Mouse (Mus musculus) midbrain, embryonic 12.5 days (tissue): ENCODE measurements around the gene Crkl. TPM values are rescaled to one million over a fixed set of nuclear protein-coding genes. Genes with fewer than 3 reads are reported as not detected.

Experiments used
- ATAC-seq: fragments of 200-750 bp; cut with Nextera tagmentation; 2 replicates; pipeline ENCODE4 v1.8.0; 2017; ENCODE audit warnings: low read depth, moderate TSS enrichment, moderate library complexity; ENCODE audit not compliant: low FRiP score
- H3K27ac ChIP-seq: fragments of 300-500 bp; sonication (generic); replicated peaks from 2 replicates; pipeline ENCODE4 v1.5.1; 2016; ENCODE audit warnings: mild to moderate bottlenecking
- H3K27me3 ChIP-seq: fragments of 300-500 bp; sonication (generic); 2 replicates; pipeline ENCODE4 v1.6.1; 2016; ENCODE audit warnings: mild to moderate bottlenecking
- H3K36me3 ChIP-seq: fragments of 300-500 bp; sonication (generic); 2 replicates; pipeline ENCODE4 v1.6.1; 2016
- H3K4me1 ChIP-seq: fragments of 300-500 bp; sonication (generic); 2 replicates; pipeline ENCODE4 v1.6.1; 2016
- H3K4me2 ChIP-seq: fragments of 300-500 bp; sonication (generic); replicated peaks from 2 replicates; pipeline ENCODE4 v1.6.1; 2016; ENCODE audit warnings: mild to moderate bottlenecking, moderate library complexity
- H3K4me3 ChIP-seq: fragments of 300-500 bp; sonication (generic); 2 replicates; pipeline ENCODE4 v1.5.1; 2016; ENCODE audit warnings: mild to moderate bottlenecking
- H3K9ac ChIP-seq: fragments of 300-500 bp; sonication (generic); replicated peaks from 2 replicates; pipeline ENCODE4 v1.6.1; 2016; ENCODE audit warnings: mild to moderate bottlenecking, moderate library complexity
- H3K9me3 ChIP-seq: fragments of 300-500 bp; sonication (generic); 2 replicates; pipeline ENCODE4 v1.6.1; 2016; ENCODE audit warnings: mild to moderate bottlenecking
- WGBS: fragments of 180-500 bp; shearing (Covaris S2); methylation state at CpG from one replicate; pipeline ENCODE4 v1.1.7; 2016; 5-methylcytosine and 5-hydroxymethylcytosine counted together
- polyA plus RNA-seq: library from polyadenylated mRNA; unstranded; fragments of >200 nt; fragmentation: Nextera tagmentation; extraction: Ambion mirVana; gene quantifications from 2 replicates; pipeline ENCODE4 v1.2.1, GENCODE M21; 2016

Gene Crkl
- polyA plus RNA-seq = 98.2 and 100 TPM in 2 replicates

DNA sequence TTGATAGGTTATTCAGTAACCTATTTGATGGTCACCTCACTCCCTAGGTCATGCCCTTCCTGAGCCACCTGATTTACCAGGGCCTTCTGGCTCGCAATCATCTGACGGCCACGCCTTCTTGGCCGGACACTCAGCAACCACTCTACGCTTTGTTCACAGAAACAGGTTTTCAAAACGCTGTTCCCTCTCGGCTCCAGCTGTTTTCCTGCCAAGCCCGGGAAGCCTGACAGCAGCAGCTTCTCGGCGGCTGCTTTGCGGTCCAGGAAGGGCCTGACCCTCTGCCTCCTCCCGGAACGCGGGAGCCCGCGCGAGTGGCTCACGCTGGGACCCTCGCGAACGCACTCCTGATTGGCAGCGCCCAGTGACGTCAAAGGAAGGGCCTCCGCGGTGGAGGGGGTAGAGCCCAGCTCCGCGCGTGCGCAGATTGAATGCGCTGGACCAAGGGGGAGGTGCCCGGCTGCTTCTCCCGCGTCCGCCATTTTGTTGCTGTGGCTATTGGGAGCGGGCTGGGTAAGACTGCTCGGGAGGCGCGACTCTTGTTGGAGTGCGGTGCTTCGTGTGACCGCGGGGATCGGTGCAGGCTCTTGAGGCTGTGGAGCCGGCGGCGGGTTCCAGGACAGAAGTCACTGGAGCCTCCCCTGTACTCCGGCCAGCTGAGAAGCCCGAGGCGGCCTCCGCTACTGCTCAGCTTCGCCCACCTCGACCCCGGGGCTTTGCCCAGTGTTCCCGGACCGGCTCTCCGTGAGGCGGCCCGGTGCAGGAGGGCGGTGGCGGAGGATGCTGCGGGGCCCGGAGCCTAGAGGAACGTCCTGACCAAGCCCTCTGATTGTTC, at the start of gene Crkl:
TSS of gene Crkl (plus strand) at position 447 of the 832 bp plus-strand sequence.
- Histone ChIP-seq H3K9me3 (no peaks in the 10 kb centered on the region), H3K4me1 (peaks cover 23% of the 10 kb centered on the region), H3K4me2 (peak within 1 kb of the TSS; percentile 64), H3K36me3 (peaks cover 10% of the 10 kb centered on the region), H3K27ac (peak within 1 kb of the TSS; percentile 96), H3K9ac (peak within 1 kb of the TSS; percentile 98), H3K4me3 (peak within 1 kb of the TSS; percentile 94), H3K27me3 (no peaks in the 10 kb centered on the region)
- WGBS = under 1% methylated on average over 61 of the region's 63 CpGs
- ATAC-seq = peak; percentile 97

GRCm38 (mm10) chr16:17402855-17403254, 48.9 kb upstream of the Crkl start:
- no peak overlapping the region for H3K4me3 ChIP-seq
- H3K9me3 ChIP-seq = no peaks in the 10 kb centered on the region
- 0 out of 2 replicates have a peak, but pooled peaks cover 5% of the 10 kb centered on the region for H3K36me3 ChIP-seq
- WGBS = 65% methylated on average over 1 of the region's 1 CpGs
- H3K27ac ChIP-seq = no peak overlapping the region
- H3K4me2 ChIP-seq = no peak overlapping the region
- ATAC-seq = no peak
- no peak overlapping the region for H3K9ac ChIP-seq
- H3K4me1 ChIP-seq = peaks cover 17% of the 10 kb centered on the region
- H3K27me3 ChIP-seq = no peaks in the 10 kb centered on the region

DNA sequence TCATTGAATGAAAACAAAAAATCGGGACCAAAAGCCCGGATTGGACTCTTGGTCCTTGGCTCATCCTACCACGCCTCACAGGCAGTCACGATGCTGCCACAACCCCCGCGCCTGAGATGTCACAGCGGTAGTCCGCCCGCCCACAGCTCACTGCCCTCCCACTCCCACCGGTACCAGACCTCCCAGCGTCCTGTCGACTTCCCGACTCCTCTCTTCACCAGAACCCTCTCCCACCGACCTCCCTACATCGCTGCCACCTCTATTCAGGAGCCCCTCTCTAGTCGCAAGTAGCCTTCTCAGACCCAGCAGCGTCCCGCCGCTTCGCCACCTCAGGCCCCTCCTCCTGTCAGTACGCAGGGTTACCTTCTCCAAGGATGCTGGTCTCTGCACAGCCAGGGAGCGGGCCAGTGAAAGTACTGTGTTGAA, 46.5 kb upstream of the Crkl start:
- Histone ChIP-seq H3K4me2 (peak overlapping the region; percentile 68), H3K27ac (peak overlapping the region; percentile 87), H3K4me3 (peak overlapping the region; percentile 84), H3K9ac (peak overlapping the region; percentile 86), H3K9me3 (no peaks in the 10 kb centered on the region), H3K4me1 (peaks cover 17% of the 10 kb centered on the region), H3K27me3 (no peaks in the 10 kb centered on the region), H3K36me3 (peaks cover 9% of the 10 kb centered on the region)
- ATAC-seq = peak; percentile 88
- 0% methylated on average over 22 of the region's 22 CpGs for WGBS

GRCm38 (mm10) chr16:17405736-17406443, 45.9 kb upstream of the Crkl start, which contains the start of the genes Snap29 and Pi4ka:
Gene Snap29, plus strand, starts transcription at chr16:17405986.
Gene Pi4ka, minus strand, starts transcription at chr16:17406314.
- ATAC-seq = peak; percentile 97
- Histone ChIP-seq H3K9me3 (no peaks in the 10 kb centered on the region), H3K27ac (peak within 1 kb of the TSS; percentile 87), H3K4me2 (peak within 1 kb of the TSS; percentile 68), H3K27me3 (no peaks in the 10 kb centered on the region), H3K36me3 (peaks cover 9% of the 10 kb centered on the region), H3K4me1 (peaks cover 17% of the 10 kb centered on the region), H3K4me3 (peak within 1 kb of the TSS; percentile 84), H3K9ac (peak within 1 kb of the TSS; percentile 86)
- under 1% methylated on average over 50 of the region's 69 CpGs for WGBS

DNA sequence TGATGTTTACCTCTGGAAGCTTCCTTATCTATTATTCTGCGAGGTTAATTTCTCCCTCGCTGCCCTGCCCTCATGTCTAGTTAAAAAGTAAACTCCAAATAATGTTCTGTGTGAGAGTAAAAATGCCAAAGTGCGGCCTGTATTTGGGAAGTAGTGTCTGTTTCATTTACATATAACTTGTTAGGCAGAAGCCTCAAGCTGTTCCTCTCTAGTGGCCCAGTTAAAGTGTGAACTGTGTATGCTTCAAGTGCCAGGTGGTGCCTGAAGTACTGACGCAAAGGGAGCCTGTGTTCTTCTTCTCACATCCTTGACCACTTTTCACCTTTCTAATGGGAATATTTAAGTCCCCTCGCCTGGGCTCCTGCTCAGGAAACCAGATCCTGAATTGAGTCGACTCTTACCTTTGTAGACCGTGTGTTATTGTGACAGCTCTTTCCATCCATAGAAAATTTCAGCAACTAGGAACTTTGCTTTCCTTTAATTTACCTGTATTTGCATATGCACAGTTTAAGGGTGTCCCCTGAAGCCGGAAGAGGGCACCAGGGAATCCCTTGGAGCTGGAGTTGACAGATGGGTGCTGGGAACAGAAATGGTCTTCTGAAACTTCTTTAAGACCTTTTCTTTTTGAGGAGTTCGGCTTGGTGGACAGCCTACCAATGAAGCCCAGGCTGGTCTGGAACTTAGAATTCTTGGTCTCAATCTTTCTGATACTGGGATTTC, 45.1 kb upstream of the Crkl start:
- H3K36me3 ChIP-seq = peaks cover 9% of the 10 kb centered on the region
- H3K27me3 ChIP-seq = no peaks in the 10 kb centered on the region
- H3K27ac ChIP-seq = no peak overlapping the region; the same call in 1 of the 2 replicates
- WGBS = 44% methylated on average over 9 of the region's 9 CpGs
- H3K4me1 ChIP-seq = peaks cover 17% of the 10 kb centered on the region
- H3K4me3 ChIP-seq = peak overlapping the region; percentile 84
- H3K4me2 ChIP-seq = peak overlapping the region; percentile 58
- H3K9me3 ChIP-seq = no peaks in the 10 kb centered on the region
- ATAC-seq = no peak
- peak overlapping the region; percentile 80 for H3K9ac ChIP-seq

DNA sequence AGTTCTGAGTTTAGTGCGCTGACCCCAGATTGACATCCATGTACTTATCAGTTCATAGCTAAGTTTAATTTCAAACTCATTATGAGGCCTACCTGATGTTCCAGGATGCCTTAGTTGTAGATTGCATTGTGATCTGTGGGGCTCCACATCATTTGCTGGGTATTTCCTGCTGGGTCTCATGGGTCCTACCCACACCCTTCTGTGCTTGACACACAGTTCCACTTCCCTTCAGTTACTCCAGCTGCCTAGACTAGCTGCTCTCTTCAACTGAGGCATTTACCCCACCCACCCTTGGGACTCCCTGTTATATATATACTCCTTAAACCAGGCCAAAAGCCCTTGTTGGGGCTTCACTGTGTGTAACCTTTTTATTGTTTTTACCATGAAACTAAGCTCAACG, 42.7 kb upstream of the Crkl start:
- Histone ChIP-seq H3K36me3 (peaks cover 4% of the 10 kb centered on the region), H3K9ac (no peak overlapping the region), H3K4me2 (no peak overlapping the region), H3K4me3 (no peak overlapping the region), H3K27me3 (no peaks in the 10 kb centered on the region), H3K27ac (no peak overlapping the region), H3K4me1 (peaks cover 17% of the 10 kb centered on the region), H3K9me3 (no peaks in the 10 kb centered on the region)
- 99% methylated on average over 2 of the region's 2 CpGs for WGBS
- ATAC-seq = no peak

- Histone ChIP-seq H3K9ac (no peak overlapping the region), H3K4me3 (no peak overlapping the region), H3K4me2 (no peak overlapping the region), H3K27ac (no peak overlapping the region), H3K27me3 (no peaks in the 10 kb centered on the region), H3K9me3 (no peaks in the 10 kb centered on the region), H3K36me3 (peaks cover 4% of the 10 kb centered on the region), H3K4me1 (peaks cover 7% of the 10 kb centered on the region)
- 76% methylated on average over 4 of the region's 4 CpGs for WGBS
- ATAC-seq = no peak
Observed at GRCm38 (mm10) chr16:17410209-17410608, 41.6 kb upstream of the Crkl start.

DNA sequence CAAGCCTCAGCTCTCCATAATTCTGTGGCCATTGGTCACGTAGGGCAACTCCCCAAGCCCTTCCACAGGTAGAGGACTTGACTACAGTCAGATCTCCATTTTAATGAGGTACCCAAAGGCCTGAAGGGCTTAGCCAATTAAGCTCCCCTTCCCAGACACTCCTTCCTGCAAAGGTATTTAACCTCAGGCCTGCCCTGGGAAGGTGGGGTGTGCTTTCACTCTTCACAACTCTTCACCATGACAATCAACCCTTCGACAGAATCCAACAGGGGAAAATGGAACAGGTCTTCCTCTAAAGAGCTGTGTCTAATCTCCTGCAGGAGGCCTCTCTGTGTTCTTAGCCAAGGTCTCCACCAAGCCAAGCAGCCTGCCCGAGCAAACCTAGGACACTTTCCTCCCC, 28.8 kb upstream of the Crkl start:
- no peak overlapping the region for H3K4me2 ChIP-seq
- H3K9ac ChIP-seq = no peak overlapping the region
- ATAC-seq = no peak
- no peaks in the 10 kb centered on the region for H3K27me3 ChIP-seq
- peaks cover 52% of the 10 kb centered on the region for H3K36me3 ChIP-seq
- H3K9me3 ChIP-seq = no peaks in the 10 kb centered on the region
- H3K4me1 ChIP-seq = no peaks in the 10 kb centered on the region
- no peak overlapping the region for H3K4me3 ChIP-seq
- no peak overlapping the region for H3K27ac ChIP-seq
- WGBS = 77% methylated on average over 3 of the region's 3 CpGs

DNA sequence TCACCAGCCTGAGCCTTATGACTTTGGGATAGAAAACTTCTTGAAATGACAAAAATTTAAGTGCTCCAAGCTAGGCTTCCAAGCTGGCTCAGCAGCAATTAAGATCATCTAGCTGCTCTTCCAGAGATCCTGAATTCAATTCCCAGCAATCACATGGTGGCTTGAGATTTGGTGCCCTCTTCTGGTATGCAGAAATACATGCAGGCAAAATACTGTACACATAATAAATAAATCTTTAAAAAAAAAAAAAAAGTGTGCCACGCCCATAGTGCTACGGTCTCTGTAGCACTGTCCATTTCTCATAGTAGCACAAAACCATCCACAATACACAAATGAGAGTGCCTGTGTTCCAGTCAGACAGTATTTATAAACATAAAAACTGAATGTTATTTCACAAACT, 19.2 kb upstream of the Crkl start:
- Histone ChIP-seq H3K27me3 (no peaks in the 10 kb centered on the region), H3K4me3 (no peak overlapping the region), H3K4me2 (no peak overlapping the region), H3K27ac (no peak overlapping the region), H3K4me1 (no peaks in the 10 kb centered on the region), H3K9me3 (no peaks in the 10 kb centered on the region), H3K9ac (no peak overlapping the region), H3K36me3 (peaks cover 13% of the 10 kb centered on the region)
- no peak for ATAC-seq
- WGBS = 89% methylated on average over 2 of the region's 2 CpGs

DNA sequence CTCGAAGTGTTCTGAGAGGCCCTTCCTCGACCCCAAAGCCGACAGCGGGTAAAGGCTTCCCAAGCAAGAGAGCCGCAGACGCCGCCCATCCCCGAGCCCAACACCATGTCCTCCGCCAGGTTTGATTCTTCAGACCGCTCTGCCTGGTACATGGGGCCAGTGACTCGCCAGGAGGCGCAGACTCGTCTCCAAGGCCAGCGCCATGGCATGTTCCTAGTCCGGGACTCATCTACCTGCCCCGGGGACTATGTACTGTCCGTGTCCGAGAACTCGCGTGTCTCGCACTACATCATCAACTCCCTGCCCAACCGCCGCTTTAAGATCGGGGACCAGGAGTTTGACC, 557 bp downstream of the Crkl start:
- H3K4me2 ChIP-seq = peak overlapping the region; percentile 64
- H3K9ac ChIP-seq = peak overlapping the region; percentile 98
- H3K4me3 ChIP-seq = peak overlapping the region; percentile 94
- ATAC-seq = peak; percentile 21
- H3K4me1 ChIP-seq = peaks cover 23% of the 10 kb centered on the region
- no peaks in the 10 kb centered on the region for H3K27me3 ChIP-seq
- WGBS = under 1% methylated on average over 24 of the region's 24 CpGs
- peaks cover 16% of the 10 kb centered on the region for H3K36me3 ChIP-seq
- peak overlapping the region; percentile 96 for H3K27ac ChIP-seq
- no peaks in the 10 kb centered on the region for H3K9me3 ChIP-seq

DNA sequence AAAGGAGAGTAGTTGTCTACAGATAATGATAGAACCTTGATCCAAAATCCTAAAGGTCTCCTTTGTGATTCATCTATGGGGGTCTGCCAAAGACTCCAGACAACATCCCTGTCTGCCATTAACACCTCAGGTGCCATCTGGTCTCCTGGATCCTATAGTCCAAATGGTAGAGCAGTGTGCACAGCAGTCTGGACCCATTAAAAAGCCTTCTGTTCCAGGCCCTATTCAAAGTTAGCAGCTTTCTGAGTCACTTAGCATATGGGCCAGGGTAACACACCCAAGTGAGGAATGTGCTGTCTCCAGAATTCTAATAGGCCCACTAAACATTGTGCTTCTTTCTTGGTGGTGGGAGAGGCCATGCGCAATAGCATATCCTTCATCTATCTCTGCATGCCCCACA, 5.1 kb downstream of the Crkl start:
- Histone ChIP-seq H3K9me3 (no peaks in the 10 kb centered on the region), H3K36me3 (peaks cover 44% of the 10 kb centered on the region)
- WGBS = 89% methylated on average over 1 of the region's 1 CpGs

More for the DNA sequence above, 5.1 kb downstream of the Crkl start:
- H3K4me1 ChIP-seq = peaks cover 20% of the 10 kb centered on the region
- H3K4me3 ChIP-seq = no peak overlapping the region
- no peak for ATAC-seq
- H3K27me3 ChIP-seq = no peaks in the 10 kb centered on the region
- no peak overlapping the region for H3K4me2 ChIP-seq
- no peak overlapping the region for H3K27ac ChIP-seq
- H3K9ac ChIP-seq = no peak overlapping the region
